Mouse (Mus musculus): ENCODE results near the gene Sap30bp. TPM values are rescaled to one million over a fixed set of nuclear protein-coding genes. Genes with fewer than 3 reads are reported as not detected.

The Sap30bp gene
- polyA plus RNA-seq, 1 experiment from 2014 or later, result 38.9 TPM

GRCm38 (mm10) chr11:115992098-115992497 is 59.0 kb downstream of the Sap30bp start:
- no peaks in the 10 kb centered on the region for H3K4me1 ChIP-seq (ENCODE audit: insufficient read depth, low read length)
- H3K4me2 ChIP-seq (replicated peaks; ENCODE audit: low read depth, low read length), result no peak overlapping the region
- H3K4me3 ChIP-seq (ENCODE audit: low read length), result no peak overlapping the region
- no peak for ATAC-seq (ENCODE audit: low FRiP score, low TSS enrichment)
- no peaks in the 10 kb centered on the region for H3K9me3 ChIP-seq (ENCODE audit: low read length)
- H3K27ac ChIP-seq (ENCODE audit: low read length), result no peak overlapping the region
- H3K9ac ChIP-seq (replicated peaks; ENCODE audit: low read length), result no peak overlapping the region
- H3K36me3 ChIP-seq (ENCODE audit: insufficient read depth, low read length), result no peaks in the 10 kb centered on the region
- WGBS, result 64% methylated on average over 4 of the region's 4 CpGs
- H3K27me3 ChIP-seq (ENCODE audit: insufficient read depth, low read length), result no peaks in the 10 kb centered on the region

GRCm38 (mm10) chr11:115995256-115995655 is 62.2 kb downstream of the Sap30bp start:
- Histone ChIP-seq H3K27ac (ENCODE audit: low read length) (no peak overlapping the region), H3K27me3 (ENCODE audit: insufficient read depth, low read length) (no peaks in the 10 kb centered on the region; the same call in 1 of the 2 replicates), H3K4me1 (ENCODE audit: insufficient read depth, low read length) (no peaks in the 10 kb centered on the region), H3K4me3 (ENCODE audit: low read length) (no peak overlapping the region), H3K4me2 (replicated peaks; ENCODE audit: low read depth, low read length) (no peak overlapping the region), H3K9me3 (ENCODE audit: low read length) (no peaks in the 10 kb centered on the region), H3K36me3 (ENCODE audit: insufficient read depth, low read length) (no peaks in the 10 kb centered on the region), H3K9ac (replicated peaks; ENCODE audit: low read length) (no peak overlapping the region)
- 91% methylated on average over 3 of the region's 3 CpGs for WGBS
- ATAC-seq (ENCODE audit: low FRiP score, low TSS enrichment), result no peak

- Histone ChIP-seq H3K4me2 (replicated peaks; ENCODE audit: low read depth, low read length) (no peak overlapping the region), H3K27me3 (ENCODE audit: insufficient read depth, low read length) (no peaks in the 10 kb centered on the region; the same call in 1 of the 2 replicates), H3K27ac (ENCODE audit: low read length) (no peak overlapping the region), H3K4me1 (ENCODE audit: insufficient read depth, low read length) (no peaks in the 10 kb centered on the region), H3K36me3 (ENCODE audit: insufficient read depth, low read length) (no peaks in the 10 kb centered on the region), H3K9me3 (ENCODE audit: low read length) (no peaks in the 10 kb centered on the region), H3K4me3 (ENCODE audit: low read length) (no peak overlapping the region), H3K9ac (replicated peaks; ENCODE audit: low read length) (no peak overlapping the region)
- 78% methylated on average over 4 of the region's 4 CpGs for WGBS
- ATAC-seq (ENCODE audit: low FRiP score, low TSS enrichment), result no peak
Observed at GRCm38 (mm10) chr11:115997047-115997446, 64.0 kb downstream of the Sap30bp start.

GRCm38 (mm10) chr11:115997662-115998061 is 64.6 kb downstream of the Sap30bp start:
- no peaks in the 10 kb centered on the region for H3K9me3 ChIP-seq (ENCODE audit: low read length)
- no peaks in the 10 kb centered on the region for H3K36me3 ChIP-seq (ENCODE audit: insufficient read depth, low read length)
- no peak overlapping the region for H3K4me2 ChIP-seq (replicated peaks; ENCODE audit: low read depth, low read length)
- H3K4me3 ChIP-seq (ENCODE audit: low read length), result no peak overlapping the region
- H3K27me3 ChIP-seq (ENCODE audit: insufficient read depth, low read length), result no peaks in the 10 kb centered on the region; the same call in 1 of the 2 replicates
- no peak overlapping the region for H3K9ac ChIP-seq (replicated peaks; ENCODE audit: low read length)
- 70% methylated on average over 5 of the region's 5 CpGs for WGBS
- no peak overlapping the region for H3K27ac ChIP-seq (ENCODE audit: low read length)
- ATAC-seq (ENCODE audit: low FRiP score, low TSS enrichment), result no peak
- H3K4me1 ChIP-seq (ENCODE audit: insufficient read depth, low read length), result no peaks in the 10 kb centered on the region

GRCm38 (mm10) chr11:115999027-115999426 is 65.9 kb downstream of the Sap30bp start:
- Histone ChIP-seq H3K9me3 (ENCODE audit: low read length) (no peaks in the 10 kb centered on the region), H3K27me3 (ENCODE audit: insufficient read depth, low read length) (no peaks in the 10 kb centered on the region; the same call in 1 of the 2 replicates), H3K36me3 (ENCODE audit: insufficient read depth, low read length) (no peaks in the 10 kb centered on the region), H3K4me3 (ENCODE audit: low read length) (no peak overlapping the region), H3K27ac (ENCODE audit: low read length) (no peak overlapping the region), H3K4me2 (replicated peaks; ENCODE audit: low read depth, low read length) (no peak overlapping the region), H3K4me1 (ENCODE audit: insufficient read depth, low read length) (no peaks in the 10 kb centered on the region), H3K9ac (replicated peaks; ENCODE audit: low read length) (no peak overlapping the region)
- 63% methylated on average over 7 of the region's 7 CpGs for WGBS
- no peak for ATAC-seq (ENCODE audit: low FRiP score, low TSS enrichment)

GRCm38 (mm10) chr11:115999538-116000143 is 66.6 kb downstream of the Sap30bp start:
- ATAC-seq (ENCODE audit: low FRiP score, low TSS enrichment), result no peak
- peaks cover 5% of the 10 kb centered on the region; the same call in 1 of the 2 replicates for H3K4me1 ChIP-seq (ENCODE audit: insufficient read depth, low read length)
- no peak overlapping the region for H3K4me3 ChIP-seq (ENCODE audit: low read length)
- H3K36me3 ChIP-seq (ENCODE audit: insufficient read depth, low read length), result no peaks in the 10 kb centered on the region
- no peak overlapping the region for H3K27ac ChIP-seq (ENCODE audit: low read length)
- H3K27me3 ChIP-seq (ENCODE audit: insufficient read depth, low read length), result no peaks in the 10 kb centered on the region; the same call in 1 of the 2 replicates
- no peak overlapping the region for H3K4me2 ChIP-seq (replicated peaks; ENCODE audit: low read depth, low read length)
- H3K9ac ChIP-seq (replicated peaks; ENCODE audit: low read length), result no peak overlapping the region
- no peaks in the 10 kb centered on the region for H3K9me3 ChIP-seq (ENCODE audit: low read length)
- 11% methylated on average over 14 of the region's 14 CpGs for WGBS

- H3K4me3 ChIP-seq (ENCODE audit: low read length), result no peak overlapping the region
Observed at GRCm38 (mm10) chr11:116000607-116001006, 67.5 kb downstream of the Sap30bp start.

GRCm38 (mm10) chr11:116001725-116002124 is 68.6 kb downstream of the Sap30bp start:
- Histone ChIP-seq H3K27me3 (ENCODE audit: insufficient read depth, low read length) (no peaks in the 10 kb centered on the region; the same call in 1 of the 2 replicates), H3K4me3 (ENCODE audit: low read length) (no peak overlapping the region), H3K36me3 (ENCODE audit: insufficient read depth, low read length) (no peaks in the 10 kb centered on the region), H3K9me3 (ENCODE audit: low read length) (no peaks in the 10 kb centered on the region), H3K4me1 (ENCODE audit: insufficient read depth, low read length) (peaks cover 21% of the 10 kb centered on the region), H3K27ac (ENCODE audit: low read length) (no peak overlapping the region), H3K4me2 (replicated peaks; ENCODE audit: low read depth, low read length) (no peak overlapping the region), H3K9ac (replicated peaks; ENCODE audit: low read length) (no peak overlapping the region)
- no peak for ATAC-seq (ENCODE audit: low FRiP score, low TSS enrichment)
- WGBS, result 66% methylated on average over 6 of the region's 6 CpGs

More at GRCm38 (mm10) chr11:116000607-116001006, 67.5 kb downstream of the Sap30bp start:
- Histone ChIP-seq H3K4me2 (replicated peaks; ENCODE audit: low read depth, low read length) (no peak overlapping the region), H3K27me3 (ENCODE audit: insufficient read depth, low read length) (no peaks in the 10 kb centered on the region; the same call in 1 of the 2 replicates), H3K36me3 (ENCODE audit: insufficient read depth, low read length) (no peaks in the 10 kb centered on the region), H3K9ac (replicated peaks; ENCODE audit: low read length) (no peak overlapping the region), H3K4me1 (ENCODE audit: insufficient read depth, low read length) (peaks cover 13% of the 10 kb centered on the region), H3K27ac (ENCODE audit: low read length) (no peak overlapping the region), H3K9me3 (ENCODE audit: low read length) (no peaks in the 10 kb centered on the region)
- 0 out of 2 replicates have a peak, but pooled peaks have one; percentile 32 for ATAC-seq (ENCODE audit: low FRiP score, low TSS enrichment)
- 40% methylated on average over 10 of the region's 10 CpGs for WGBS

- ATAC-seq (ENCODE audit: low FRiP score, low TSS enrichment), result no peak
- WGBS, result 91% methylated on average over 3 of the region's 3 CpGs
- no peak overlapping the region for H3K27ac ChIP-seq (ENCODE audit: low read length)
Observed at GRCm38 (mm10) chr11:116002894-116003293, 69.8 kb downstream of the Sap30bp start.

GRCm38 (mm10) chr11:116004186-116004823 is 71.2 kb downstream of the Sap30bp start:
- WGBS, result 32% methylated on average over 8 of the region's 8 CpGs
- peak overlapping the region; percentile 72 for H3K4me2 ChIP-seq (replicated peaks; ENCODE audit: low read depth, low read length)
- H3K9me3 ChIP-seq (ENCODE audit: low read length), result no peaks in the 10 kb centered on the region
- H3K4me1 ChIP-seq (ENCODE audit: insufficient read depth, low read length), result peaks cover 21% of the 10 kb centered on the region
- no peak for ATAC-seq (ENCODE audit: low FRiP score, low TSS enrichment)
- peak overlapping the region; percentile 75 for H3K9ac ChIP-seq (replicated peaks; ENCODE audit: low read length)
- H3K4me3 ChIP-seq (ENCODE audit: low read length), result peak overlapping the region; percentile 41
- H3K27ac ChIP-seq (ENCODE audit: low read length), result peak overlapping the region; percentile 70
- peaks cover 21% of the 10 kb centered on the region for H3K36me3 ChIP-seq (ENCODE audit: insufficient read depth, low read length)
- no peaks in the 10 kb centered on the region for H3K27me3 ChIP-seq (ENCODE audit: insufficient read depth, low read length)

More at GRCm38 (mm10) chr11:116002894-116003293, 69.8 kb downstream of the Sap30bp start:
- no peaks in the 10 kb centered on the region; the same call in 1 of the 2 replicates for H3K27me3 ChIP-seq (ENCODE audit: insufficient read depth, low read length)
- peaks cover 8% of the 10 kb centered on the region for H3K36me3 ChIP-seq (ENCODE audit: insufficient read depth, low read length)
- no peaks in the 10 kb centered on the region for H3K9me3 ChIP-seq (ENCODE audit: low read length)
- H3K4me2 ChIP-seq (replicated peaks; ENCODE audit: low read depth, low read length), result no peak overlapping the region
- H3K9ac ChIP-seq (replicated peaks; ENCODE audit: low read length), result no peak overlapping the region
- H3K4me1 ChIP-seq (ENCODE audit: insufficient read depth, low read length), result peaks cover 21% of the 10 kb centered on the region
- H3K4me3 ChIP-seq (ENCODE audit: low read length), result no peak overlapping the region
